Mouse (Mus musculus) neutrophil, adult 5-6 weeks (primary cell): ENCODE data around the gene Pir. TPM values are rescaled to one million over a fixed set of nuclear protein-coding genes. Genes with fewer than 3 reads are reported as not detected.

Experiments
- ATAC-seq: fragments of 151-379, 151-347 bp; 2 replicates; pipeline ENCODE4 v1.8.0; 2017; ENCODE audit warnings: mild to moderate bottlenecking, moderate TSS enrichment; ENCODE audit not compliant: insufficient number of reproducible peaks, poor library complexity, low FRiP score, severe bottlenecking; ENCODE audit errors: extremely low read depth
- total RNA-seq: library from RNA; stranded (forward); fragments of 200-1000 nt; gene quantifications from 2 replicates; pipeline ENCODE4 v1.2.3, GENCODE M21; 2017

The Pir gene
- total RNA-seq, 1 experiment from 2014 or later, result not detected

DNA sequence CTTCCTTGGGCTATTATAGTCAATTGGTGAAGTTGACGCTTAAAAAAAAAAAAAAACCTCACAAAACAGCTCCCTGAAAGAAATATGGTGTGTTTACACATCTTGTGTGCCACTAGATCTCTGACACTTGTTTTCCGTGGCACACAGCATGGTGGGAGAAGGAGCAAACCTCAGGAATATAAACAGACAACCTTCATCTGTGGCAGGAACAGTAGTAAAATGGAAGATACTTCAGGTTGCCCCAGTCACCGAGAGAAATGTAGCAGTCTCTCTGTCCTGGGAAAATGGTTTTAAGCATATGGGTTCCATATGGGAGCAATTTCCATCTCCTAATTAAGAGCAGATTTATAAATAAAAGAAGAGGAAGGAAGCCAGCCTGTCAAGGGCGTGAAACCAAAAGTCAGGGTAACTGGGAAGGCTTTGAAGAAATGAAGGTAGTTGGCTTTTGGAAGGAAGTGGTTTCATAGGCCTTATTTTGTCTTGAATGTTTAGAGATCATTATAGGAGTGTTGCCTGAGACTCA lies 54.3 kb downstream of the Pir start:
- no peak for ATAC-seq

DNA sequence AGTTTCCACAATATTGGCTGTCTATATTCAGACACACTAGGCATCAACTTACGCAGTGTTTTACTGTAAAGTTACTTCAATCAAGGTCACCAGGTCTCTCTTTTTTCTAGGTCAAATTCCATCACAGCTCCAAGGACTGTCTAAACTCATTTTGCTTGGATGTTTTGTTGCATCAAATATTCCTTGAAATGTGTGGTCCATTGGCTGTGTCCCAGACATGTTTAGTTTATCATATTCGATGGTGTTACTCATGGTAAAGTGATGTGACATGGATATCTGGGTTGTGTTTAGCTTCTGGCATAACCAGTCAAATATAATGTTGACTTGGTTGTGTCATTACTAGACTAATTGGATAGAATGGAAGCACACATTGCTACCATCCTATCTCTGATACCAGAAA lies 61.2 kb downstream of the Pir start:
- no peak for ATAC-seq

DNA sequence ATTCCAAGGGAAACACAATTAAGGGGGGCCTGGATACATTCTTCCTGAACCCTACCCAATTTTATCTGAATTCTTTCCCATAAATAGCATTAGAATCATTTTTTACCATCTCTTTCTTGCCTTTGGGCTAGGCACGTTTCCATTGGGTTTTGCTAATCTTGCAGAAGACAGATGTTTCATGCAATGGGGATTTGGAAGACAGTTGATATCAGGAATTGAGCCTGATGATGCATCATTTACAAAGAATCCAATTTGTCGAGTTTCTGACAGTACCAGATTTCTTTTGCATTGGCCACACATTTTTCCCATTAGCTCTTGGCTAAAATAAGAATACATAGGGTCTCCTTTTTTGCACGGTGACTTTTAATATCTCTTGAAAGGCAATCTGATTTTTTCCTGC lies 61.6 kb downstream of the Pir start:
- no peak for ATAC-seq

DNA sequence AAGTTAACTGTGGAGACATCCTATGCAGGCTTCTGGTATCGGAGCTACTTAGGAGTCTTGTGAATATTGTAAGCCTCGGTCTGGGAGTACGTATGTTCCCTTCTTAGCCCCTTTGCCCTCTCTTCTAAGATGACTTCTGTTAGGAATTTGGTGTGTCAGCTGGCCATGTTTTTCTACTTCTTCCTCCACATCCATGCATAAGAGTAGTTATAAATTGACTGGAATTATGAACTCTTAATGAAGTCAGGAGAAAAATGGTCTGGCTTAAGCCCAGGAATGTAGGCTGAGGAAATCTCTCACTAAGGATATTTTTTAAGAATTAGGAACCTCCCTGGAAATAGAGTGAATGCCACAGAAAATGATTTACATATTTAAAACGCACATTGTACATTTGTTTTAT lies 69.4 kb downstream of the Pir start:
- ATAC-seq, result no peak

DNA sequence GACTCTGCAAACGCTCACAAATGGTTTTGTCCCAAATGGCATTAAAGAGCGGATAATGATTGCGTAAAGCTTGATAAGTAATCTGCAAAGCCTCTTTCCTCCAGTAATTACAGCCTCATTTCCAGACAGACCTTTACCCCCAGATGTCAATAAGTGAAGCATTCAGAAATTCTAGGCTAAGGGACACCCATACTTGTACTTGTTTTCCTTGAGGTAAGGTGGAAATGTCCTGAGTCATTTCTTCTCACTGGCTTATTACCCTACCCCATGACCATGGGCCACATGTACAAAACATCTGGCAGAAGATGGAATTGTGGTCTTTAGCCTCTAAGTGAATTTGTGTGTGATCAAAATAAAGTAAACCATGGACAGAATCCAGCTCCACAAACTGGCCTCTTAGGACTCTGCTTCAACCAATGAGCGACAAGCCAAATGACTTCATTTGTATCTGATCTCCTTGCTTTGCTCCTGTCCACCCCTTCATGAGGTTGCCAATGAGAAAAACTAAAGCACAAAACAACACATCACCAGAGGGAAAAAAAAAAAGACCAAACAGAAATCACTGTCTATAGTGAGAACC lies 76.3 kb downstream of the Pir start:
- ATAC-seq, result no peak

DNA sequence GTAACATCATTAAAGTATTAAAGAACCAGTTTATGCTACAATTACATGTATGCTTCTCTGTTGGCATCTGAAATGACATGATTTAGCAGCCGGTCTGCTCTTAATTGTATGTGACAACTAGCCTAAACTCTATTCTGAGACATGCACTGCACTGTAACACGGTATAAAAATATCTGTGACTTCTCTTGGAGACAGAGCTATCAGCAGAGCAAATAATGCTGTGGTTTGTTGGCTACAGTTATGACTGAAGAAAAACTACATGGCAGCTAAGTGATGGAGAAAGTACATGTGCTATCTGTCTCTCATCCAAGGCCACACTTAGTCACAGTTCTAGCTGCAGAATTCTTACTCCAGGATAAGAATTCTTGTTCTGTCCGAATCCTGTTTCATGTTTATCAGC lies 79.8 kb downstream of the Pir start:
- no peak for ATAC-seq

DNA sequence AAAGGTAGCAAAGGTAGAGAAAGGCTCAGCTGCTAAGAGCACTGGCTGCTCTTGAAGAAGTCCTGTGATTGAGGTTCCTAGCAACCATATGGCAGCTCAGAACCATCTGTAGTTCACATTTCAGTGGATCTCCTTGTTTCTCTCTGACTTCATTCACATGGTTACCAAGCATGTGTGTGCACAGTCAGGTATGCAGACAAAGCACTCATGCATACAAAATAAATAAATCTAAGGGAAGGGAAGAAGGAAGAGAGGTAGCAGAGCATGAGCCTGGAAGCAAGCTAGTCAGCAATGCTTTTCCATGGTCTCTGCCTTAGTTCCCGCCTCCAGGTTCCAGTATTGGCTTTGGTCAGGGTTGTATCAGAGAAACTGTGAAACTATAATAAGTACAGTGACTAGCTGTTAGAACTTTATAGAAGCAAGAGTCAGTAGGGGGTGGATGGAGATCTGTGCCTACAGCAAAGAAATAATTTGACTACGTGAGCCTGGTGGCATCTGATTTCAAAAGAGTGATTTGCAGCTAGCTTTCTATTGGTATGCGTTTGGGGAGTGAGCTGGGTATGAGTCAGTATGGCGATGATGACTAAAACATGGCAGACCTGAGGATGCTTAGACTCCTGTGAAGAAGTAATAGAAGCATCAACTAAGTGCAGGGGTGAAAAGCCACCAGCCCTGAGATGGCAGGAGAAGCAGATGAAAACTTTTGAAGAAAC lies 96.1 kb downstream of the Pir start:
- ATAC-seq, result no peak

DNA sequence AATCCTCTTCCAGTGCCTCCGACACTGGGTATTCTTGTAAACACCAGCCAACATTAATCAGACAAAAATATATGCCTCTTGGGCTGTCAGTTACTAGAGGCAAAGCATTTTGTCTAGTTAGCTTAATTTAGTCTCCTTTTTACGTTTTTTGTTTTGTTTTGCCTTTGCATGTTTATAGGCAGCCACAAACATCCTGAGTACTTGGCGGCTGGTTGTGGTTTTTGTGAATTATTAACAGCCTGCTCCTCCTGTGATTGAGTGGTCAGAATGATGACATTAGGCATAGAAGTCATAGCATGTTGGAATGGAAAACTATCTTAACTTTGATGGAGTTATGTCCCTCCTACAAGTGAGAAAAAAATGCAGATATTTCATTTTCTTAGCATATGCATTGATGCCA lies 101.4 kb downstream of the Pir start:
- ATAC-seq, result no peak

DNA sequence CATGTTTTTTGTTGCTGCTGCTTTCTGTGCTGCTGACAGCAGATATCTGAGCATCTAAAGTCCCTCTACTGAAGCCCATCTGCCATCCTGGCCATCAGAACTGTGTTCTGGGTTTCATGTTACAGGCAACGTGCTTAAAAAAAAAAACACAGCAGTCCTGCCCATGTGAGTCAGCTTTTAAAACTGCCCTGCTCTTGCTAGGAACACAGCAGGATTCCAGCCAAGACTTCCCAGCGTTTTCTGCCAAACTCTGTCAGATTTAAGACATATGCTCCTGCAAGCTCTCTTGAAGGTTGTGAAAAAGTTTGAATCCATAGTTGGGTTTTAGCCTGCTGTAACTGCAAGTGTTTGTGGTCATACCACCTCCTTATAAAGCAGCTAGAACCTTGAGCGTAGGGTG lies 103.9 kb downstream of the Pir start, which contains the start of gene Vegfd:
Vegfd (plus strand) TSS at position 298 of the 400 bp plus-strand sequence.
- ATAC-seq, result no peak

DNA sequence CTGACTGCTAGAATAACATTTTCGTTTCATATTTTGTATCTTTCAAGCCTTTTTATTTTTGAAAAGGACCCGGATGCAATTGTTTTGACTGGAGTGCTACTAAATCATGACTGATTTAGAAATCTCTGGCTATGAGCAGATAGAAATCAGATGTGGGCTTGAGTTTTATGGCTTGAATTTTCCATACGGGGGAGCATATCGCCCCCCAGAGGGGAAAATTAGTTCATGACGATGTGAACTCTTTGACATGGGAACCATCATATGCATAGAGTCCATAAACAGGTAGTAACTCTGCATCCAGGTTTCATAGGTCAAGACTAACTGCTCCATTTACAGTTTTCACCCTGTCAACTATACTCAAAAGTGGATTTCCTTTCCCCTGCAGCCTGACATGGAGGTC lies 105.4 kb downstream of the Pir start:
- no peak for ATAC-seq

DNA sequence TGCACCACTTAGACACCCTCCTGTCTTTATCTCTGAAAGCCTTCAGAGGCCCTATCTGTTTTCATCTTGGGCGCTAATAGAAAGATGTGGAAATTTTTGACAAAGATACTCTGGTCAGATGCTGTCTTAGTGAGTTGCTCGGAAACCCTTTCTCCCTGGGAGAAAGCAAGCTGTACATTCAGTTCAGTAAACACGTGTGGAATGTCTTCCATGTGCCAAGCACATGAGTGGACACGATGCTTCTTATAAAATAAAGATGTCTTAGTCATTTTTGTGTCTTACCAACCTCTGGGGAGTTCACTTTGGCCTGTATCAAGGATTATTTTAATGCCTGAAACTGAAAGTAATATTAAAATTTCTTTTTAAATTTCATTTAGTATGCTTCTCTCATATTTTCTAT lies 110.5 kb downstream of the Pir start:
- ATAC-seq, result no peak

DNA sequence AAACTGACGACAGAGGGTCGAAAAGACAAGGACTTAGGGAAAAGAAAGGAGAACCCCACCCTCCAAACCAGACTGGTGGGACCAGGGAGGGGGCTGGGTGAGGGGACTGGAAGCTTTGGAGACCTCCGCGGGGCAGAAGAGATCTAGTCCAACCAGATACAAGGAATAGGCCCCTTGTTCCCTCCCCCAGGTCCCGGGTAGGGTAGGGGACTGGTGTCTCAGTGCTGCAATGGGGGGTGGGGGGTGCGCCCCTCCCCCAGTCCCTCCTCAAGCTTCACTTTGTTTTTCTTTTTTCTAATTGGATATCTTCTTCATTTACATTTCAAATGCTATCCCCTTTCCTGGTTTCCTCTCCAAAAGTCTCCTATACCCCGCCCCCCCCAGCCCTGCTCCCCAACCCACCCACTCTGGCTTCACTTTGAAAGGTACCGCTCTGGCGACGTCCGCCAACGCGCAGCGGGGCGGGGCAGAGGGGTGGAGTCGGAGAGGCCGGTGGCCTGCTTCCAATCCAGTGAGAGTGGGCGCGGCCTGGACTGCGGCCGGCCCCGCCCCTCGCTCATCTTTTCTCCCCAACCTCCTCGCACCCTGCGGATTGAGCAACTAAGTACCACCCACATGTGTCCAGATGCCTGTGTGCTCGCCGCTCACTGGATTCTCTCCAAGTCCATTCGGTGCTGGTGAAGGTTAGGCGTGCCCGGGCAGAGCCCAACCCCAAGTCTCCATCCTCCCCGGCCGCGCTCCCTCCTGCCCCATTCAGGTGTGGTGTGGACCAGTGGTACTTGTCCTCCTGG lies 112.6 kb downstream of the Pir start:
- ATAC-seq, result peak; percentile 72; the same call in 1 of the 2 replicates

DNA sequence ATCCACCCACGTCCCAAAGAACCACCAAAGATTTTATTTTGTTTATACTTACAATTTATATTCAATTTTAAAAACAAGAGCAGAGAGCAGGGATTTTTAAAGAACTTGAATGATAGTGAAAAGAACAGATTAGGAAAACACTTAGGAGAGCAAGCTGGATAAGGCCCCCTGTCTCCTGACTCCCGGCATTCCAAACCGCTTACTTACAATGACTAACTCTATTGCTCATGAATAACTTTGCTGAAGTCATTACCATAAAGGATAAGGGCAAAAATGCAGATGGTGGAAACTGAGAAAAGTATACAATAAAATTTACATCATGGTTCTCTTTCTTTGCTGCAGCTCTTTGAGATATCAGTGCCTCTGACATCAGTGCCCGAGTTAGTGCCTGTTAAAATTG lies 124.9 kb downstream of the Pir start:
- no peak for ATAC-seq

DNA sequence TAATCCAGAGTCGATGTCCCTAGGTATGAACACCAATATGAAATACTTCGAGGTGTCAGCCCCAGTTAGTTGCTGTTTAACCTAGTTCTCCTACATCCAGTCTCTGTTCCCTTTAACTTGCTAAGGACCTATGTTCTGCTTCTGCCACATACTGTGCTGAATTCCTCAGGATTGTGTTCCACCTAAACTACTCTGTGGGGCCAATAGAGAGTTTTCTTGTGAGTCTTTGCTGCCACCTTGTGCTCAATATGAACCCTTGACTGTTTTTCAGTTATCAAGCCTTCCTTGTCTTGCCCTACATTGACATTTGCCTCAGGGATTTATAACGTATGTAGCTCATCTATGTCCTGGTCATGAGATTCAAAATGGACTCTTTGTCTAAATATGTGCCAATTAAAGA lies 129.3 kb downstream of the Pir start:
- no peak for ATAC-seq

DNA sequence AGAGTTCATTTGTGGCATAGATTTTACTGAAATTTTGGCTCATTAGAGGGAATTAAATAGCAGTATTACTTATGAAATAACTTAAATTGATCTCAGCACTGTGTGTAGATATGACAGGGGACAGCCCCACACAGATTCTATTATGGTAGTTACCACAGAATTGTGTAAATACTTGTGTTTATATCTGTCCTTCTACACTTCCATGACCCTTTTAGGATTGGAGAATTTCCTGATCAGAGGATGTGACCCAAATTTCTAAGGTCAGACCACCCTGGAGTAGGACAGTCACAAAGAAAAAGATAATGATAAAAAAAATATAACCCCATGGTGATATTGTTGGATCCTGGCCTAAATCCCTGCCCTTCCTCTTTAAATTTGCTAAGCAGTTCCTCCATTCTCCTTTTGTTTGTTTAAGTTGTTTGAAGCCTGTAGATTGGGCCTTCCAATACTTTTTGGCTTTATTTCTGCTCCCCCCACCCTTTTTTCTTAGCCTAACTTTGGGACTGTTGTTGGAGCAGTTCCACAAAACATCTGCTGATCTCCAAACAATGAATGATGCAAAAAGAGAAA lies 136.0 kb downstream of the Pir start:
- ATAC-seq, result no peak

DNA sequence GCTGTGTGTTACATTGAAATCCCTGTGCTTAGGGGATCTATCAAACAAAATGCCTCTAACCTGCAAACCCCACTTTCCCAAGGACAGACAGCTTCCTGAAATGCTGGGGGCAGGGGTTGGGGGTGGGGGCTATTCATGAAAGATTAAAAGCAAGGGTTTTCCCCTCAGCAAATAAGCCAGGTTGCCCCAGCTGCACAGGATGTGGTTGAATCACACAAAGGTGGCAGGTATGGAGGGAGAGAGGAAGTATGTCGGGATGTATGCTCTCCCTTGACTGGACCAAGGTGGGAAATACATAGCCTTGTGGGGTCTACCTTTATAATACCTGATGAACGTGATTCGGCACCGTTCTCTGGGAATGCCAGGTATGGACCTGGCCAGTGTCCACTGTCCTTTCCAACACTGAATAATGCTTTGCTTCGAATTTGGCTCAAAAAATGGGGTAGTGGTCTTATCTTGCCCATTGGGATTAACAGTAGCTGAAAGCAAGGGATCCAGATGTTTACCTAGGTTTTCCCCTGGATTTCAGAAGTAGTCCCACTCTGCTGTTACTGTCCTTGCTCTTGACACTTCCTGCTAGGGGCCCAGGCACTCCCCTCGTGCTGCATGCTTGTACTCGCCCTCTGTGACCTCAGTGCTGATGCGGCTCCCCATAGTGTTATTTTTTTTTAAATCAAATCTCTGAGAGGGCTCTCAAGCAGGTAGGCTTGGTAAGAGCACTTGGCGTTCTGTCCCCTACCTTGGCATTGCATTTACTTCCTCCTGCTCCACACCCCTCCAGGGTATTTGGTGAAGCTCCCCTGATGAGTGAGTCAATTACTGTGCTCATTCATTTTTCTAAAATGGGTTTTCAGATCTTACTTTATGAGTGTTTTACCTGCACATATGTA lies 137.2 kb downstream of the Pir start:
- ATAC-seq, result no peak

DNA sequence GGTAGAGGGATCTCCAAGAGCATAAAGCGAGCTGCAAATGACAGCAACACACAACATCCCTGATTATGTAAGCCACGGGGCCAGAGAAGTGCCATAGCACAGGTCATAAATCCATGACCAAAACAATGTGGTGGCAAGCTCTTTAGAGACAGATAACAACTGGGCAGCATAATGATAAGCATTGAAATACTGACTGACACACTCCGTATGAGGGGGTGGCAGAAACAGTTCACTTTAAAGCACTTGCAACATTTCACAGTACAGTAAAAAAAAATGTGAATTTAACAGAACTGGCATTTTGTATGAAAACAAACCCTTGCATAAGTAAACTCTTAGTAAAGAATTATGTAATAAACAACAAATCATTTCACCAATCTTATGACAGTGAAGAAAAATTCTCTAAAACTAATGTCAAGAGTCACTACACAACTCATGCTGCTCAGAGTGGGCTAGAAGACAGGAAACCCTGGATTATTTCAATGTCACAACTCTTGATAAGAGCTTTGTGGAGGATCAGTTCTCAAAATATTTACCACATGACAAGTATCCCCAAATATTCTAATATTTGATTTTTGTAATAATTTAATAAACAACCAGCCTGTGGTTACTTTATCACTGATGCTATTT lies 139.2 kb downstream of the Pir start:
- ATAC-seq, result no peak

DNA sequence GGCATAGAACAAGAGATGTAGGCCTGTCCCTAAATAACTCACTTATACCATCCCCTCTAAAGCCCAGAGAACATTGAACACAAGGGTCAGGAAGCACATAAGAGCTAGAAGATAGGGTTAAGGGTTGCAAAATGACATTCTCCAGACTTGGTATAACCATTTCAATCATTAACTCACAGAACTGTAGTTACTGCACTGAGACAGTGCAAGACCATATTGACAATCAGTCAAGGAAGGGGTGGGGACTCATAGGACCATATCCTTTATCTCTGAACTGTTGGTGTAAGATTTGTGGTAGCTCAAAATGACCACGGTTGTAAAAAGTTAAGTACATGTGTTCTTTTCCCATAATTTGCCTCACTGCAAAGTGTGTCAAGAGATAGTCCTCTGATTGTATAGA lies 141.4 kb downstream of the Pir start:
- ATAC-seq, result no peak
